Mouse (Mus musculus): ENCODE results near the gene Taok1. TPM values are rescaled to one million over a fixed set of nuclear protein-coding genes. Genes with fewer than 3 reads are reported as not detected.
"Not testable (repeated sequence)": the region's sequence is repeated elsewhere in the genome, so short reads cannot be mapped to it uniquely, and the experiment has no call there.

The Taok1 gene
- total RNA-seq (2021) = 10 to 100 TPM; 33.7 to 36.4 TPM
- long read RNA-seq, experiment 1, full-length matches to known transcripts = 1 of 10 reads
- long read RNA-seq, experiment 1, partial matches to known transcripts = 1 of 10 reads
- long read RNA-seq, experiment 1, other reads (novel, unspliced or antisense) = 8 of 10 reads
- long read RNA-seq, experiment 2, full-length matches to known transcripts = 1 of 6 reads
- long read RNA-seq, experiment 2, partial matches to known transcripts = 0 of 6 reads
- long read RNA-seq, experiment 2, other reads (novel, unspliced or antisense) = 5 of 6 reads

GRCm38 (mm10) chr11:77607538-77608455 lies at the start of gene Taok1:
Taok1 (minus strand) TSS chr11:77607815.
- peak; percentile 86 to 94 for DNase-seq
- intact Hi-C loops (cut with DNase I) = no loop called here

- DNase-seq; intact Hi-C loops (cut with DNase I): not testable (repeated sequence)
Measured at GRCm38 (mm10) chr11:77653406-77654190, 46.0 kb upstream of the Taok1 start.

GRCm38 (mm10) chr11:77652484-77652883 lies 44.9 kb upstream of the Taok1 start:
- no peak for DNase-seq

DNA sequence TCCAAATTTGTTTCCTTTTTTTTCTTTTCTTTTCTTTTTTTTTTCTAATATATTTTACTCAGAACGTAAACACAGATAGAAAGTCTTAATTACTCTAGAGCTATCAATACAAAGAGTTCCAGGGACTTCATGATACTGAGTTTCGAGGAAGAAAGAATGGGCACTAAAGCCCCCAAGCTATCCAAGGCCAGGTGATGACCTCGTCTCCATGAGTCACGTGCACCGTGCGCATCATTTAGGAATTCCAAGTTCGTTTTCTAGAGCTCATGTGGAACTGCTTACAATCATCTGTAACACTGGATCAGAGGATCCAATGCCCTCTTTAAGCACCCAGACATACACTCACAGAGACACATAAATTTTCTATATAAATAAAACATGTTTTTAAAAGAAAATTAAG lies 41.3 kb upstream of the Taok1 start:
- no peak for DNase-seq
- intact Hi-C loops (cut with DNase I) = loop anchor here (5.0 kb wide), 1 partner anchor 33 kb away; no protein-coding TSS in a partner anchor

More at GRCm38 (mm10) chr11:77652484-77652883, 44.9 kb upstream of the Taok1 start:
- intact Hi-C loops (cut with DNase I) = no loop called here

DNA sequence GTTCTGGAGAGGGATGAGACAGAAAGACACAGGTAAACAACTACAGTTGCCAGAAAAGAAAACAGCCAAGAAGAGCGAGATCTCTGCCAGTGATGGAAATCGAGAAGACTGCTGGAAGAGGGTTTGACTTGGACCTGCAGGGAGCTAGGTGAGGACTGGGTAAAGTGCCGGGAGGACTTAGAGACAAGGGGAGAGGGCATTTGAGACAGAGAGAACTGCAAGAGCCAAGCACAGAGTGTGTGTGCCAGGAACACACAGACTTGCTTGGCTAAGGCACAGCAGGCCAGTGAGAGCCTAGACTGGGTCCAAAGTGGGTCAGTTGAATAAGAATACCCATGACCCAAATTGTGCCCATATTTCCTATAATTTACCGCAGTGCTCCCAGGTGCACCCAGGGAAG lies 37.9 kb upstream of the Taok1 start:
- peak in 1 of 2 experiments; percentile 6 for DNase-seq
- intact Hi-C loops (cut with DNase I) = loop anchor here (5.0 kb wide), 1 partner anchor 37 kb away; no protein-coding TSS in a partner anchor

DNA sequence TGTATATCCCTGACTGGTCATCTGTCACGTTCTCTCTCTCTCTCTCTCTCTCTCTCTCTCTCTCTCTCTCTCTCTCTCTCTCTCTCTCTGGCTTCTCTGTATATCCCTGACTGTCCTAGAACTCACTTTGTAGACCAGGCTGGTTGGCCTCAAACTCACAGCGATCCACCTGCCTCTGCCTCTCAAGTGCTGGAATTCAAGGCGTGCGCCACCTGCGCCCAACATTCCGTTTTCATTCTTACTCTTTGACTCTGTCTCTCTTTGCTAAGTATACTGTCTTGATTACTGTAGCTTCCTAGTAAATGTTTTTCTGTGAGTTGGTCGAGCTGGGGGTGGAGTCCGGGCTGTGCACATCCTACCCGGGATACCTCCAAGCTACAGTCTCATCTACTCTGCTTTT lies 33.8 kb upstream of the Taok1 start:
- intact Hi-C loops (cut with DNase I) = no loop called here
- DNase-seq = no peak

DNA sequence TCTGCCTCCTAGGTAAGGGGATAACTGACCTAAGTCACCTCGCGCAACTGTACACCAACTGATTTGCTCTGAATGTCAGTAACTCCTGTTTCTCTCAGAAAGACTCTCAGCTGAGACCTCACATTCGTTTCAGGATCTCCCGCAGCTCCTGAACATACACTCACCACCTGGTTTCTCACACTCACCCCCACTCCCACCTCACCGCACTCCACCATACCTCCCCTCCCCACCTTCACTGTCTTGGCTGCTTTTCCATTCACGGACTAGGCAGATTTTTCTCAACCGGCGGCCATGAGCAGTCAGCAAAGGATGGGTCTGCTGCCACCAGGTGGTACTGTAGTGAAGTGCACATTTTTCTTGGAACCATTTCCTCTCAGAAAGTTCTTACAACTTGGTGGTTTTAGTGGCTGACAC lies 22.6 kb upstream of the Taok1 start:
- DNase-seq = peak; percentile 51 to 55
- intact Hi-C loops (cut with DNase I) = no loop called here

DNA sequence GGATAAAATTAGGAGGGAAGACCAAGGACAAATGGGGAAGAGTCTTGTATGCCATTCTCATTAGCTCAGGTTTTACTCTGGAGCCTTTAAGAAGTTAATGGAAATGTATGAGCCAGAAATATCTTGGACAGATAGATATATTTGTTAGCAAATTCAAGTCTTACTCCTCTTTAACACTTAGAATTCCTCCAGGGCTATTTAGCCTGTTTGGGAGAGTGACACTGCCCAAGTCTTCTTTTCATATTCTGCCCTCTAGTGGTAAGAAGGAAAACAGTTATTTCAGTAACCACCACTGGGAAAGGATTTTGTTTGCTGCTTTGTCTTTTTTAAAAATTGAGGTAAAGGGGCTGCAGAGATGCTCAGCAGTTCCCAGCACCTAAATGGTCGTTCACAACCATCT lies 21.9 kb upstream of the Taok1 start:
- DNase-seq = no peak
- intact Hi-C loops (cut with DNase I) = loop anchor here (5.0 to 10.0 kb wide), 3 partner anchors 117 to 525 kb away; partner anchors contain the start of gene Git1

DNA sequence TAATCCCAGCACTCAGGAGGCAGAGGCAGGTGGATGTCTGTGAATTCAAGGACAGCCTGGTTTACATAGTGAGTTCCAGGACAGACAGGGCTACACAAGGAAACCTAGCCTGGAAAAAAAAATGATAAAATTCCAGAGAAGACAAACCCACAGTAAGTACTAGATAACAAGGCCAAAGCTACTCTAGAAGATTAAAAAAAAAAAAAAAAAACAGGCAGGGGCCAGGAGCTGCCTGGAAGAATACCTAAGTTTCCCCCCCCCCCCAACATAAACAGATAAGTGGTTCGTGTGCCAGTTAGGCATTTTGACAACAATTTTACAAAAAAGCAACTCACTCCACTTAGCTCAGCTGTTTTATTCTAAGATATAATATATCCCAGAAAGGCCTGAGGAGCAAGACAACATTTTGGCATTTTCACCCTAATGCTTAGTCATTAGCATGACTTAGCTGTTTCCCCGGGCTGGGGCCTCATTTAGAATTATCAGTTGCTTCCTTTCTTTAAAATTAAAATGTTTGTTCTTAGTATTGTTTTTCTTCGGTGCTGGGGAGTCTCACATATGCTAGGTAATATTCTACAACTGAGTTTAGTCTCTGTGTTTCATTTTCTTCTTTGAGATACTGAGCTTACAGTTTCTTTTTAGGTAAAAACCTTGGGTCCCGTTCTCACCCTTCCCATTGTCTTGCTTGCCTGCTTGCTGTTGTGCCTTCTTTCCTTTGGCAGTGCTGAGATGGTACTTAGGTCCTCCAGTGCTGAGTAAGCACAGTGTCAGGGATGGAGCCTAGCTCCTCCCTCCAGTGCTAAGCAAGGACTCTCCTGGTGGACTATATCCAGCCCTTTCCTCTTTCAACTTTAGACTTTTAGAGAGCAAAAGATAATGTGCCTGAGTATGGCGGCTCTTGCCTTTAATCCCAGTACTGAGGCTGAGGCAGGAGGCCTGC lies 19.3 kb upstream of the Taok1 start:
- intact Hi-C loops (cut with DNase I) = loop anchor here (5.0 to 10.0 kb wide), 3 partner anchors 115 to 522 kb away; partner anchors contain the start of gene Git1

DNA sequence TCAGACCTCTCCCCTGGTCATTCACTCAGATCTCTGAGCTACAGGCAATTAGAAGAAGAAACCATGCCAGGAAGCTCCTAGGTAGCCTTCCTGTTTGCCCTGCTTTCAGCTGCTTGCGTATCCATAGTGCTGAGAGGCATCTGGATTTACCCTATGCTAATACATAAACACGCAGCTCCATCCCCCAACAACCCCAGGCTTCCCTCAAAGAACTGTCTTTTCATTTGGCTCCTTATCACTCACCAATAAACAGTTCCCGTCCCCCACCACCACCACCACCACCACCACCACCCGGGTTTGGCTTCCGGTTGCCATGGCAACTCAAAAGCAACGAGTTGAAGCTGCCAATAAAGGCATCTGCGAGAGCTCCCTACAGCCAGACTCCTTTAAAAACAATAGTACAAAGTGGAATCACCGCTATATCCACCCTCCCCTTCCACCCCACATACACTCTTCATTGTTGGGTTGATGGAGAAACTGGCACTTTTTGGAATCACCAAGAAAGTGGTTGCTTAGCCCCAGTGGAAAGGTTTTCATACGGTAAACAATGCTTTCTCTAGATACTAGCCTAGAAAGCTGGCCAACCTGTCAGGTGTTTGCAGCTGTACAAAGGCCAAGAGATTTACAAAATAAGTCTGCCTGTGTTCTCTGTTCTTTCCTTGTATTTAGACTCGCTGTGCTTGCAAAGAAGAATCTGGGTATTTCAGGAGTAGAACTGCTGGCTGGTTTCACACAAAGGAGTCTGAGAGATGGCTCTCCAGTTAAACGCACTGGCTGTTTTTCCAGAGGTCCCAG lies 17.6 kb upstream of the Taok1 start:
- no peak for DNase-seq
- intact Hi-C loops (cut with DNase I) = loop anchor here (5.0 to 10.0 kb wide), 3 partner anchors 113 to 520 kb away; partner anchors contain the start of gene Git1

More for the DNA sequence above, 19.3 kb upstream of the Taok1 start:
- DNase-seq = no peak

GRCm38 (mm10) chr11:77624441-77625060 lies 16.9 kb upstream of the Taok1 start:
- intact Hi-C loops (cut with DNase I) = loop anchor here (5.0 to 10.0 kb wide), 3 partner anchors 112 to 520 kb away; partner anchors contain the start of gene Git1
- no peak for DNase-seq

DNA sequence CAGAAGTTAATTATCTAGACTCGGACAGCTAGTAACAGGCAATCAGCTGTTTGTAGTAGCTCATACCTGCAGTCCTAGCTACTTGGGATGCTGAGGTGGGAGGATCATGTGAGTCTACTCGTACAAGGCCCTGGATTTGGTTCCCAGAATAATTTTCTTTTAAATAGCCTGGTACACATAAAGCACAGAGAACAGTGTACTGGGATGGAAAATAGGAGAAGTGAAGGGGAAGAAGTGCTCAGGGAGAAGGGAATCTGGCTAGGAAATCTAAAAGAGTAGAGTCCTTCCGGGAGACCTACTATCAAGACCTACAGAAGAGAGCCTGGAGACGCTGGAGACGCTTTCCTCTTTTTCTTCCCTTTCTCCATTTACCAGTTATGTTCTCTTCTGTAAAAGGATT lies 16.4 kb upstream of the Taok1 start:
- DNase-seq = no peak
- intact Hi-C loops (cut with DNase I) = loop anchor here (10.0 kb wide), 1 partner anchor 519 kb away; no protein-coding TSS in a partner anchor

- intact Hi-C loops (cut with DNase I) = loop anchor here (10.0 kb wide), 1 partner anchor 517 kb away; no protein-coding TSS in a partner anchor
- DNase-seq = no peak
Measured at GRCm38 (mm10) chr11:77621902-77622535, 14.4 kb upstream of the Taok1 start.

DNA sequence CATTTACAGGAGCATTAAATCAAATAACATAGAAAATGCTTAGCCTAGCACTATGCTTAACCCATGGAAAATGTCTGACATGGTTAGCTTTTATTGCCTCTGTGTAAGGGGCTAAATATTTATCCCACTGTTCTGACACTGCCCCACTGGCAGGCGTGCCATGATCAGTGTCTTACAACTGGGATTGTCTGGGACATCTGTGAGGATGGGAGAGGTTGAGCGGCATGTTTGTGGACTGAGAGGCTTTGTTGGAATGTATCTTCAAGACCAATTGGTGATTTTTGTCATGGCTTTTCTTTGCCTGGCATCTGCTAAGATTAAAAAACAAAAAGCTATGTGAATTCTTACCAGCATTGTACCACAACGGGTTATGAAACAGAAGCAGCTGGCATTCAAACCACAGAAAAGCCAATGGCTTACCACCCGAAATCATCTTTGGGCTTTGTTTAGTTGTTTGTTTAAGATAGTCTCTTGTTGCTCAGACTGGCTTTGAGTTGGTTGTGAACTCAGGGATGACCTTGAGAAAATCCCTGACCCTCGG lies 7.5 kb upstream of the Taok1 start:
- no peak for DNase-seq
- intact Hi-C loops (cut with DNase I) = no loop called here

GRCm38 (mm10) chr11:77606835-77607537 lies 629 bp downstream of the Taok1 start:
- DNase-seq = peak; percentile 18 to 29
- intact Hi-C loops (cut with DNase I) = no loop called here

DNA sequence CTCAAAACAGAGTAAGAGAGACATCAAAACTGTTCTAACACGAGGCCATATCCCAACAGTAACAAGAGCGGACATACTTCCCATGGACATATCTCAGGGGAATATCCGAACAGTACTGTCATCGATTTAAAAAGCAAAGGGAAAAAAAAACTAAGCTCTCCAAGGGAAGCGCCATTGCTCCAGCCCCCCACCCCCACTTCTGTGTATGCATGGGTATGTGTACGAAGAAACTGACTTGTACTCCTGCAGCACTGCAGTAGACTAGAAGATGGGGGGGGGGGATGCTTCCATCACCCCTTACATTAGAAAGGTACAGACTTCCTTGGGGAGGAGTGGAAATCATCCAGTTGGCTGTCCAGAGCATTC lies 1.2 kb downstream of the Taok1 start:
- DNase-seq = no peak
- intact Hi-C loops (cut with DNase I) = no loop called here

Data from gastrocnemius, postnatal 36 days (tissue).